Mouse (Mus musculus) liver, embryonic 12.5 days (tissue): ENCODE data around the gene Abhd11. TPM values are rescaled to one million over a fixed set of nuclear protein-coding genes. Genes with fewer than 3 reads are reported as not detected.
"Not testable (repeated sequence)": the region's sequence is repeated elsewhere in the genome, so short reads cannot be mapped to it uniquely, and the experiment has no call there.

Source experiments
- ATAC-seq: fragments of 200-750 bp; cut with Nextera tagmentation; 2 replicates; pipeline ENCODE4 v1.8.0; 2017; ENCODE audit warnings: moderate number of reproducible peaks, mild to moderate bottlenecking, moderate library complexity
- H3K27ac ChIP-seq: fragments of 300-500 bp; sonication (generic); 2 replicates; pipeline ENCODE4 v1.5.1; 2016; ENCODE audit warnings: mild to moderate bottlenecking
- H3K27me3 ChIP-seq: fragments of 300-500 bp; sonication (generic); replicated peaks from 2 replicates; pipeline ENCODE4 v1.6.1; 2016; ENCODE audit warnings: mild to moderate bottlenecking, moderate library complexity
- H3K36me3 ChIP-seq: fragments of 300-500 bp; sonication (generic); 2 replicates; pipeline ENCODE4 v1.6.1; 2016; ENCODE audit warnings: mild to moderate bottlenecking, moderate library complexity
- H3K4me1 ChIP-seq: fragments of 300-500 bp; sonication (generic); 2 replicates; pipeline ENCODE4 v1.6.1; 2016
- H3K4me2 ChIP-seq: fragments of 300-500 bp; sonication (generic); 2 replicates; pipeline ENCODE4 v1.6.1; 2016; ENCODE audit warnings: mild to moderate bottlenecking, moderate library complexity
- H3K4me3 ChIP-seq: fragments of 300-500 bp; sonication (generic); 2 replicates; pipeline ENCODE4 v1.5.1; 2016; ENCODE audit warnings: mild to moderate bottlenecking, moderate library complexity
- H3K9ac ChIP-seq: fragments of 300-500 bp; sonication (generic); 2 replicates; pipeline ENCODE4 v1.6.1; 2016; ENCODE audit warnings: mild to moderate bottlenecking, moderate library complexity
- H3K9me3 ChIP-seq: fragments of 300-500 bp; sonication (generic); replicated peaks from 2 replicates; pipeline ENCODE4 v1.6.1; 2016; ENCODE audit warnings: mild to moderate bottlenecking, moderate library complexity
- WGBS: fragments of 180-500 bp; shearing (Covaris S2); methylation state at CpG from one replicate; pipeline ENCODE4 v1.1.7; 2016; ENCODE audit not compliant: insufficient replicate concordance; 5-methylcytosine and 5-hydroxymethylcytosine counted together
- polyA plus RNA-seq: library from polyadenylated mRNA; unstranded; fragments of >200 nt; fragmentation: Nextera tagmentation; extraction: Ambion mirVana; gene quantifications from 2 replicates; pipeline ENCODE4 v1.2.1, GENCODE M21; 2016

Abhd11 gene
- polyA plus RNA-seq, result 39.1 and 45.3 TPM in 2 replicates

DNA sequence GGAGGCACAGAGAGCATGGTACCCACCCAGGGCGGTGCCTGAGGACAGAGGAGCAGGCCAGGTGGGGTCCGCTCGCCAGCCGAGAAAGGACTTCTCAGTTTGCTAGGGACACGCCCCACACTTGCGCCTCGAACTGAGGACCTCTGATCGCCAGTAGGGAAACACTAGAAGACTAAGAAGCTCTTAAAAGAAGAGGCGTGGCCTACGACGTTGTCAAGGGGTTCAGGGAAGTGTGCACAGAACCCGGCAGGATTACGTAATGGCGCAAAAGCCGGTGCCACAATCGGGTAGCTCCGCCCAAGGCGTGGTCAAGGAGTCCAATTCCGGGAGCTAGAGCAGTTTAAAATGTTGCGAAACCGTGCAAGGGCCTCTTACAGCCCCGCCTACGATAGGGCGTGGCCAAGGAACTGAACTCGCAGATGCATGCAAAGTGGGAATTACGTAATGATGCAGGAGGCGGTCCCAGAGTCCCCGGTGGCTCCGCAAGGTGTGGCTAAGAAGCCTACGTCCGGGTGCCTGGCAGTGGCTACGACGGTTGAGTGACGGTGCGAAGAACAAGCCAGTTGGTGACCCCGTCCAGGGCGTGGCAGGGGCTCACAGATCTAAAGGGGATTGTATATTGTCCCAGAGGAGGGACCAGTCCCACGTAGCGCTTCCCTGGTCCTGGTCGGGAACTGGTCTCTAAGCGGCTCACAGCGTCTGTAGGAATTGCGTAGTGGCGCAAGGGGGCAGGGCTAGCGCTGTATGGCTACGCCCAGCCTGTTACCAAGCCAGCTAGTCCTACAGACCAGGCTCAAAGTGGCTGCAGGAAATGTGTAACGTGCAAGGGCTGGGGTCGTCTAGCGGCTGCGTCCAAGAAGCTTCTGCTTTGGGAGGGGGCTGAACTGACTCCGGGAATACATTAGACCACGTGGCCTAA, at the start of gene Abhd11:
Gene Abhd11 (plus strand): TSS at position 482 of the 919 bp plus-strand sequence.
- Histone ChIP-seq H3K4me3 (peak within 1 kb of the TSS; percentile 69), H3K36me3 (peaks cover 9% of the 10 kb centered on the region), H3K27me3 (0 out of 2 replicates have a peak, but pooled peaks cover 11% of the 10 kb centered on the region), H3K4me2 (peak within 1 kb of the TSS; percentile 96), H3K27ac (peak within 1 kb of the TSS; percentile 90), H3K9ac (peak within 1 kb of the TSS; percentile 80), H3K9me3 (no peaks in the 10 kb centered on the region), H3K4me1 (peaks cover 46% of the 10 kb centered on the region)
- under 1% methylated on average over 52 of the region's 52 CpGs for WGBS
- peak; percentile 86 for ATAC-seq

DNA sequence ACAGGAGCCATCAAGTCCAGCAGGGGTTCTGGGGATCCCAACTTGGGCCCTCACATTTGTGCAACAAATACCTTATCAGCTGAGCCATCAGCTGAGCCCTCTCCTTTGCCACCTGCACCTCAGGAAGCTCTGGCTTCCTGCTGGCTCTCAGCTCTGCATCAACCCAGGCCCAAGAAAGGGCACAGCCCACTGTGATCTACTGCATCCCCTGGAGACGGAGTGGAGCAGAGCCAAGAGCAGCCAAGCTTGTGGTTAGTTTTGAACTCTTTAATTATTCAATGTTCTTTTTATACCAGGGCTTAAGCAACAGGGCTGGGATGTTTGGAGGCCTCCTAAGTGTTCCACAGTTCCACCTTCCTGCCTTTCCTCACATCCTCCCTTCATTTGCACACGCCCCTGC, 48.5 kb upstream of the Abhd11 start:
- no peak for ATAC-seq
- no peaks in the 10 kb centered on the region for H3K36me3 ChIP-seq
- peaks cover 17% of the 10 kb centered on the region for H3K4me1 ChIP-seq
- no peak overlapping the region for H3K4me3 ChIP-seq
- no peaks in the 10 kb centered on the region for H3K27me3 ChIP-seq
- 72% methylated on average over 2 of the region's 2 CpGs for WGBS
- no peak overlapping the region for H3K27ac ChIP-seq
- H3K9me3 ChIP-seq, result no peaks in the 10 kb centered on the region
- H3K4me2 ChIP-seq, result no peak overlapping the region
- no peak overlapping the region for H3K9ac ChIP-seq

DNA sequence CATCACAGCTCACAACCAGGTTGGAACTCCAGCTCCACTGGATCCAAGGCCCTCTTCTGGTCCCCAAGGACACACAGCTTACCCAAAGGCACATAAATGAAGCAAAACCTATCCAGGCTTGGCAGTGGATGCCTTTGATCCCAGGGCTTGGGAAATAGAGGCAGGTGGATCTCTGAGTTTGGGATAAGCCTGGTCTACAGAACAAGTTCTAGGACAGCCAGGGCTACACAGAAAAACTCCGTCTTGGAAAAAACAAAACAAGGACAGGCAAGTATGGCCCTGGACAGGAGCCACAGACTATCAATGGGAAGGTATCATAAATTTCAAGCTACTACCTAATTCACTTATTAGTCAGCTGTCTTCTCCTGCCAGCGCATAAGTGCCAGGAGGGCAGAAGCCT, 47.4 kb upstream of the Abhd11 start:
- H3K27me3 ChIP-seq, result no peaks in the 10 kb centered on the region
- H3K9ac ChIP-seq, result no peak overlapping the region
- ATAC-seq, result no peak
- no peak overlapping the region for H3K4me2 ChIP-seq
- no peak overlapping the region for H3K27ac ChIP-seq
- H3K36me3 ChIP-seq, result no peaks in the 10 kb centered on the region
- WGBS, result 72% methylated on average over 2 of the region's 2 CpGs
- H3K4me1 ChIP-seq, result peaks cover 25% of the 10 kb centered on the region
- no peak overlapping the region for H3K4me3 ChIP-seq
- no peaks in the 10 kb centered on the region for H3K9me3 ChIP-seq

DNA sequence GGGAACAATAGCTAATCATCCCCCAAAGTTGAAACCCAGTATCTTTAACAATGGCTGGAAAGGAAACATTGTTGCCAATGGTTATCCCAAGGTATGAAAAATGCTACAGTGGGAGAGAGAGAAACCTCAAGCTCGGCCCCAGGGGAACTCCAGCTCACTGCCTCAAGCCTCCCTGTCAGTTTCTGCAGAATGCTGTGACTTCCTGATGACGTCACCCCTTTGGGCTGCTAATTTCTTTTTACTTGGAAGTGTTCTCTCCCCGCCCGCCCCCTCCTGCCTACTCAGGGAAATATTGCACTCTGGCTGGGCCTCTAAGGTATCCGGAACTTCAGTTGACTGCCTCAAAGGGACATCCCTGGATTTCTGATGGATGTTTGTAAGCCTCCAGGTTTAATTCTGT, 45.4 kb upstream of the Abhd11 start:
- 23% methylated on average over 5 of the region's 5 CpGs for WGBS
- no peak overlapping the region for H3K4me3 ChIP-seq
- H3K36me3 ChIP-seq, result no peaks in the 10 kb centered on the region
- H3K27ac ChIP-seq, result no peak overlapping the region
- no peak overlapping the region for H3K9ac ChIP-seq
- H3K4me1 ChIP-seq, result peaks cover 17% of the 10 kb centered on the region
- no peak overlapping the region for H3K4me2 ChIP-seq
- H3K27me3 ChIP-seq, result peaks cover 12% of the 10 kb centered on the region; the same call in 1 of the 2 replicates
- ATAC-seq, result no peak
- no peaks in the 10 kb centered on the region for H3K9me3 ChIP-seq

DNA sequence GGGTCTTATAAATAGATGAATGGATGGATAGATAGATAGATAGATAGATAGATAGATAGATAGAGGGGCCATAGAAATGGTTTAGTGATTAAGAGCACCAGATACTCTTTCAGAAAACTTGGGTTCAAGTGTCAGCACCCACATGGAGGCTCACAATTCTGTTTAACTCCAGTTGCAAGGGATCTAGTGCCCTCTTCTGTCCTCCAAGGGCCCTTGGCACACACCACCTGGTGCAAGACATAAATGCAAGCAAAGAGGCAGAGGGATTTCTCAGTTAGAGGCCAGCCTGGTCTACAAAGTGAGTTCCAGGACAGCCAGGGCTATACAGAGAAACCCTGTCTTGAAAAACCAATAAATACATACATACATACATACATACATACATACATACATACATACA, 44.3 kb upstream of the Abhd11 start:
- not testable (repeated sequence) for H3K27ac ChIP-seq, H3K4me3 ChIP-seq, H3K36me3 ChIP-seq, H3K9me3 ChIP-seq, H3K9ac ChIP-seq, ATAC-seq, H3K4me2 ChIP-seq
- Histone ChIP-seq H3K4me1 (peaks cover 11% of the 10 kb centered on the region), H3K27me3 (peaks cover 20% of the 10 kb centered on the region; the same call in 1 of the 2 replicates)

DNA sequence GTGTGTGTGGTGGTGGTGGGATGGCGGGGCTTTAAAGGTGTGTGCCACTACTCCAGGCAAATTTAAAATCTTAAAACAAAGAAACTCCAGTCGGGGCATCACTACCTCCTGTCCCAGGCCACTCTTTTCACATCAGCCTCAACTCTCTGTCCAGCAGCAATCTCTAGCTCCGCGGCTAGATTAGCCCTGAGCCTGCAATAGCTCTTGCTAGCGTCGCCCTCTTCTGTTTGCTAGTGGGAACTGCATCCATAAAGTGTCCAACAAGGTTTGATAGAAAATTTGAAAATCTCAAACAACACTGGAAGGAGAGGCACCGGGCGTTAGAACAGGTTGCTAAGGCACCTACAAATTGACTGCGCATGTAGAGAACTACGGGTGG, 43.5 kb upstream of the Abhd11 start:
- H3K9ac ChIP-seq, result peak overlapping the region; percentile 51
- H3K27ac ChIP-seq, result no peak overlapping the region; the same call in 1 of the 2 replicates
- WGBS, result 7% methylated on average over 10 of the region's 10 CpGs
- ATAC-seq, result peak; percentile 64
- no peaks in the 10 kb centered on the region for H3K36me3 ChIP-seq
- peak overlapping the region; percentile 76 for H3K4me2 ChIP-seq
- H3K4me1 ChIP-seq, result peaks cover 9% of the 10 kb centered on the region
- peaks cover 20% of the 10 kb centered on the region; the same call in 1 of the 2 replicates for H3K27me3 ChIP-seq
- peak overlapping the region; percentile 49 for H3K4me3 ChIP-seq
- no peaks in the 10 kb centered on the region for H3K9me3 ChIP-seq

DNA sequence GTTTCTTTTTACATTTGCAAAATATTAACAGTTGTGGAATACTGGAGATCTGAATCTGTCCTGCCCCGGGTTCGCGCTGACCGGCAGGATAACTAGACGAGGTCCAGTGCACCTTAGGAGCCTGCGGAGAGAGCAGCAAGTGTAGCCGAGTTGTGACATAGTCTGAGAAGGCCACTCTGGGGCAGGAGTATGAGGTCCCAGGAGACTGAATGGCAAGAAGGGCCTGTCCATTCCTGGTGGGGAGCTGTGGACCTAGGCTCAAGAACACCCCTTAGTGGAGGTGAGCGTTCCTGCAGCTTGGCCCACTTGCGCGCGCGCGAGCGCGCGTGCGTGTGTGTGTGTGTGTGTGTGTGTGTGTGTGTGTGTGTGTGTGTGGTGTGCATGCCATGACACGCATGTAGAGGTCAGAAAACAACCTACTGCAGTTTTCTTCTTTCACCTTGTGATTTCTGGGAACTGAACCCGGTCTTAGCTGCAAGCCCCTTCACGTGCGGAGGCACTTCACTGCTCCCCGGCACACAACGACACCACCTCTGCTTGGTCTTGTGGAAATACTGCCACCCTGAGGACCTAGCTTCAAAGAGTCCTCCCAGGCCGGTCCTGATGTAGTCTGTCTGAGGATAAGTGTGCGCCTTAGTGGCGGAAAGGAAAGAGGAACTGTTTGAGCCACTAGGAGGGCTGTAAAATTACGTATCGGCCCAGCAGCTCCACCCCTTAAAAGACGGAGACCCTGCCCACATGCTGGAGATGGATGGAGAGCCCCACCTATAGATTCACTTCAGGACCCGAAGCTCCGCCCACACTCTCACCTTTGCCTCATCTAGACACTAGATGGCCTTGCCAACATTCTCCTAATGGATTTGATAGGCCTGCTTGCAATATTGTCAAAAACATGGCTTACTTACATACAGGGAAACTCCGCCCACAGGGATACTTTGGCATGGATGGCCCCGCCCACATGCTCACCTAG, 42.8 kb upstream of the Abhd11 start:
- Histone ChIP-seq H3K27me3 (peaks cover 20% of the 10 kb centered on the region; the same call in 1 of the 2 replicates), H3K4me3 (peak overlapping the region; percentile 49), H3K4me1 (peaks cover 9% of the 10 kb centered on the region), H3K4me2 (peak overlapping the region; percentile 76), H3K9me3 (no peaks in the 10 kb centered on the region), H3K36me3 (no peaks in the 10 kb centered on the region), H3K27ac (peak overlapping the region; percentile 22; the same call in 1 of the 2 replicates), H3K9ac (peak overlapping the region; percentile 51)
- peak; percentile 81 for ATAC-seq
- WGBS, result 5% methylated on average over 32 of the region's 33 CpGs

DNA sequence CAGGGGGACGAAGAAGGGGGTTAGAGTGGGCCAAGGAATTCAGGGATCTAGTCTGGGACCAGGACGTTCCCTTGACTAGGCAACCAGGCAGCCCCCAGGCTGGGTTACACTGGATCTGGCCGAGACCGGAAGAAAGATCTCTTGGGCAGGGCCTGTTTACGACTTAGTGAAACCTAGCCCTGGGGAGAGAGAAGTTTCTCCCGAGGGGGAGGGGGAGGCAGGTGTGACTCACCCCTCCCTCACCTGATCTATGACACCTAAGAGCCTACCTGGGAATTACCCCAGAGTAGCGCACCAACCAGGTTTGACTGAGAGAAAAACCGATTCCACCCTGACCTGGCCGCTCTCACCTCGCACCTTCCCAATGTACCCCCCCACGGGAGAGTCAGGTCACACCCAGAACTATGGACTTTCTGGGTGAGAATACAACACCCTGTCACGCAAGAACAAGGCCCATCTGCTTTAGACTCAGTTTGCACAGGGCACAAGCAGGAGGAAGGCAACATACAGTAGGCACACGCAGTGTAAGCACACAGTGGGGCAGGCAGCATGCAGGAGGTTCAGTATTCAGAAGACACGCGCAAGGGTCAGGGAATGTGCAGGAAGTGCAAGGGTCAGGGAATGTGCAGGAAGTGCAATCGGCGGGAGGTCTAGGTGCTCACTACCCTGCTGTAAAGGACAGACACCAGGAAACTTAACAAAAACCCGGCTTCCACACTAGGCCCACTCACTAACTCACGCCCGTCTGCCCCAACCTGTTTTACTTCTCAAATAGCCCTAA, 41.6 kb upstream of the Abhd11 start:
- Histone ChIP-seq H3K27me3 (peaks cover 20% of the 10 kb centered on the region; the same call in 1 of the 2 replicates), H3K27ac (no peak overlapping the region), H3K9ac (no peak overlapping the region), H3K9me3 (no peaks in the 10 kb centered on the region), H3K4me2 (no peak overlapping the region), H3K36me3 (no peaks in the 10 kb centered on the region), H3K4me1 (peaks cover 9% of the 10 kb centered on the region), H3K4me3 (no peak overlapping the region)
- whole genome bisulfite sequencing, result 71% methylated on average over 20 of the region's 20 CpGs
- ATAC-seq, result no peak

DNA sequence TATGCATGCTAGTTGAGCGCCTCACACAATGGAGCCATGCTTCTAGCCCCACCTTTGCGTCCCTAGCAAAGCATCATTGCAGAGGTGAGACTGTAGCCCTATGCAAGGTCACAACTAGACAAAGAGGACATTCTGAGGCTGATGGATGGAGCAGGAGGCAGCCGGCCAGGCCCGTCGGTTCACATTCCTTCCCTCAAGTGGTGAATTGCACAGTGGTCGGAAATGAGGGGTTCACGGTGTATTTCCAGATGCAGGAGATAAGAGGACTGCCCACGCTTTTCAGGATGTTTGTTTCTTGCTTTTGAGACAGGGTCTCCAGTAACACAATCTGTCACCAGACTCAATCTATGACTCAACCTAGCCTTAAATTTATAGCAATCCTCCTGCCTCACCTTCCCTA, 38.3 kb upstream of the Abhd11 start:
- no peak for ATAC-seq
- H3K9ac ChIP-seq, result no peak overlapping the region
- H3K27ac ChIP-seq, result no peak overlapping the region
- H3K27me3 ChIP-seq, result peaks cover 20% of the 10 kb centered on the region; the same call in 1 of the 2 replicates
- 62% methylated on average over 8 of the region's 8 CpGs for WGBS
- no peaks in the 10 kb centered on the region for H3K9me3 ChIP-seq
- no peak overlapping the region for H3K4me2 ChIP-seq
- H3K36me3 ChIP-seq, result no peaks in the 10 kb centered on the region
- H3K4me3 ChIP-seq, result no peak overlapping the region
- H3K4me1 ChIP-seq, result peaks cover 38% of the 10 kb centered on the region

DNA sequence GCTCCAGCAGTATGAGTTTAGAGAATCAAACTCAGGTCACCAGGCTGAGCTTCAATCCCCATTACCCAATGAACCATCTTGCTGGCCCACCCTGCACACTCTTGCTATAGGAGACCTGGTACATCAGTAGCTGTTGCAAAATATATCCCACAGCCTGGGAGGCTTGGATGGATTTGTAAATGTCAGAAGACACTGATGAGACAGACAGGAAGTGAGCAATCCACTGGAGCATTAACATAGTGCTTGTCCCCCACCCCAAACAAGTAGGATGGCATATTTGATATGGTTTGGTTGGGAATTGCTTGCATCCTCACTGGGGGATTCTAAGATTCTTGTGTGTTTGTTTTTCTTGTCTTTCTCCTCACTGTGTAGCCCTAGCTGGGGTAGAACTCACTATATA, 35.9 kb upstream of the Abhd11 start:
- no peak for ATAC-seq
- Histone ChIP-seq H3K9ac (no peak overlapping the region), H3K4me3 (no peak overlapping the region), H3K27me3 (0 out of 2 replicates have a peak, but pooled peaks cover 10% of the 10 kb centered on the region), H3K9me3 (no peaks in the 10 kb centered on the region), H3K27ac (no peak overlapping the region), H3K4me1 (peaks cover 50% of the 10 kb centered on the region), H3K36me3 (no peaks in the 10 kb centered on the region), H3K4me2 (no peak overlapping the region)

DNA sequence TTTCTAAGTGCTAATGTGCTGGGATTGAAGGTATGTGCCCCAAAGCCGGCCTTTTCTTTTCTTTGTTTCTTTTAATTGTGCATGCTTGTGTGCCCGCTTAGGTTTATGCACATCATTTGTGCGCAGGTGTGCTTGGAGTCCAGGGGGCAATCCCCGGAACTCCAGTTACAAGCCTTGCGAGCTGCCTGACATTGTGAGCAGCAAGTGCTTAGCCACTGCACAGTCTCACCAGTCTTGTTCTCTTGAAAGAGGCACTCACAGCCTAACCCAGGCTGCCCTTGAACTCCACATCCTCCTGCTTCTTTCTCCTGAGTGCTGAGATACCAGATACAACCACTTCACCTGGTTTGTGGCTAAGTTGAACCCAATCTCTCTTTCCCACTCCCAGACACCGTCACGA, 35.4 kb upstream of the Abhd11 start:
- WGBS, result 73% methylated on average over 7 of the region's 7 CpGs
- no peak for ATAC-seq
- H3K36me3 ChIP-seq, result no peaks in the 10 kb centered on the region
- no peaks in the 10 kb centered on the region for H3K9me3 ChIP-seq
- peaks cover 52% of the 10 kb centered on the region for H3K4me1 ChIP-seq
- no peak overlapping the region for H3K9ac ChIP-seq
- 0 out of 2 replicates have a peak overlapping the region, but pooled peaks have one; percentile 56 for H3K4me2 ChIP-seq
- H3K27ac ChIP-seq, result no peak overlapping the region
- H3K27me3 ChIP-seq, result 0 out of 2 replicates have a peak, but pooled peaks cover 8% of the 10 kb centered on the region
- H3K4me3 ChIP-seq, result no peak overlapping the region
